Mouse (Mus musculus): Measurements from ENCODE around the gene Hcn2. TPM values are rescaled to one million over a fixed set of nuclear protein-coding genes. Genes with fewer than 3 reads are reported as not detected.

Gene Hcn2
- 7.1 and 10.6 TPM in 2 replicates for total RNA-seq (2021)
- long read RNA-seq, experiment 1, transcript Hcn2-202 (8 exons, 3,195 nt), result major isoform, 7 of 8 reads
- long read RNA-seq, experiment 1, partial matches to known transcripts, result 1 of 8 reads
- long read RNA-seq, experiment 1, other reads (novel, unspliced or antisense), result 0 of 8 reads
- long read RNA-seq, experiment 2, partial matches to known transcripts, result 3 of 6 reads
- long read RNA-seq, experiment 2, other reads (novel, unspliced or antisense), result 0 of 6 reads

- DNase-seq, result peak; percentile 60
Observed at GRCm38 (mm10) chr10:79716254-79716987, at the start of gene Hcn2. Hcn2 (plus strand) TSS chr10:79716634.

- DNase-seq, result no peak
Observed at GRCm38 (mm10) chr10:79668076-79668475, 48.4 kb upstream of the Hcn2 start.

- peak; percentile 91 for DNase-seq
Observed at GRCm38 (mm10) chr10:79668771-79669575, 47.5 kb upstream of the Hcn2 start, which contains the start of gene Tpgs1. Tpgs1 (plus strand) TSS chr10:79669369.

- DNase-seq, result peak; percentile 83
Observed at GRCm38 (mm10) chr10:79669576-79670057, 46.8 kb upstream of the Hcn2 start.

GRCm38 (mm10) chr10:79670071-79670888, 46.2 kb upstream of the Hcn2 start:
- no peak for DNase-seq

GRCm38 (mm10) chr10:79671396-79672087, 44.9 kb upstream of the Hcn2 start:
- no peak for DNase-seq

- DNase-seq, result no peak
Observed at GRCm38 (mm10) chr10:79672088-79672455, 44.4 kb upstream of the Hcn2 start.

- DNase-seq, result no peak
Observed at GRCm38 (mm10) chr10:79673054-79673453, 43.4 kb upstream of the Hcn2 start.

GRCm38 (mm10) chr10:79675346-79676035, 40.9 kb upstream of the Hcn2 start:
- DNase-seq, result no peak

GRCm38 (mm10) chr10:79680606-79681495, 35.6 kb upstream of the Hcn2 start:
- peak; percentile 60 for DNase-seq

GRCm38 (mm10) chr10:79681591-79682245, 34.7 kb upstream of the Hcn2 start, which contains the start of gene Cdc34:
Cdc34 (plus strand) TSS chr10:79682195.
- peak; percentile 99 for DNase-seq

- peak; percentile 55 for DNase-seq
Observed at GRCm38 (mm10) chr10:79682551-79682915, 33.9 kb upstream of the Hcn2 start.

- DNase-seq, result peak; percentile 74
Observed at GRCm38 (mm10) chr10:79682916-79683582, 33.4 kb upstream of the Hcn2 start.

GRCm38 (mm10) chr10:79683726-79684640, 32.5 kb upstream of the Hcn2 start:
- DNase-seq, result peak; percentile 43

- DNase-seq, result peak; percentile 7
Observed at GRCm38 (mm10) chr10:79684770-79685600, 31.4 kb upstream of the Hcn2 start.

GRCm38 (mm10) chr10:79686219-79686618, 30.2 kb upstream of the Hcn2 start:
- peak; percentile 3 for DNase-seq
